Mouse (Mus musculus) forebrain, embryonic 15.5 days (tissue): ENCODE results near the gene Efemp1. TPM values are rescaled to one million over a fixed set of nuclear protein-coding genes. Genes with fewer than 3 reads are reported as not detected.

Source experiments
- ATAC-seq: fragments of 200-750 bp; cut with Nextera tagmentation; replicated peaks from 2 replicates; pipeline ENCODE4 v1.8.0; 2017; ENCODE audit warnings: mild to moderate bottlenecking, moderate TSS enrichment, moderate library complexity
- H3K27ac ChIP-seq: fragments of 300-500 bp; sonication (generic); replicated peaks from 2 replicates; pipeline ENCODE4 v1.5.1; 2015; ENCODE audit warnings: mild to moderate bottlenecking, inconsistent platforms
- H3K27me3 ChIP-seq: fragments of 300-500 bp; sonication (generic); 2 replicates; pipeline ENCODE4 v1.6.1; 2015; ENCODE audit warnings: inconsistent platforms
- H3K36me3 ChIP-seq: fragments of 300-500 bp; sonication (generic); 2 replicates; pipeline ENCODE4 v1.6.1; 2015; ENCODE audit warnings: mild to moderate bottlenecking, inconsistent platforms
- H3K4me1 ChIP-seq: fragments of 300-500 bp; sonication (generic); 2 replicates; pipeline ENCODE4 v1.6.1; 2015; ENCODE audit warnings: inconsistent platforms
- H3K4me2 ChIP-seq: fragments of 300-500 bp; sonication (generic); replicated peaks from 2 replicates; pipeline ENCODE4 v1.6.1; 2015; ENCODE audit warnings: mild to moderate bottlenecking, inconsistent platforms
- H3K4me3 ChIP-seq: fragments of 300-500 bp; sonication (generic); 2 replicates; pipeline ENCODE4 v1.5.1; 2015; ENCODE audit warnings: mild to moderate bottlenecking, inconsistent platforms
- H3K9ac ChIP-seq: fragments of 300-500 bp; sonication (generic); replicated peaks from 2 replicates; pipeline ENCODE4 v1.6.1; 2015; ENCODE audit warnings: mild to moderate bottlenecking, inconsistent platforms
- H3K9me3 ChIP-seq: fragments of 300-500 bp; sonication (generic); 2 replicates; pipeline ENCODE4 v1.6.1; 2016; ENCODE audit warnings: inconsistent platforms
- WGBS: fragments of 180-500 bp; shearing (Covaris S2); methylation state at CpG from one replicate; pipeline ENCODE4 v1.1.7; 2015; ENCODE audit warnings: mixed read lengths; 5-methylcytosine and 5-hydroxymethylcytosine counted together
- polyA plus RNA-seq: library from polyadenylated mRNA; unstranded; fragments of >200 nt; fragmentation: Nextera tagmentation; extraction: Ambion mirVana; gene quantifications from 2 replicates; pipeline ENCODE4 v1.2.1, GENCODE M21; 2015

Efemp1 gene
- polyA plus RNA-seq, 1 experiment from 2014 or later: 2.5 TPM

- H3K36me3 ChIP-seq: no peaks in the 10 kb centered on the region
- peak; percentile 43; the same call in 1 of the 2 replicates for ATAC-seq
- H3K4me1 ChIP-seq: no peaks in the 10 kb centered on the region
- WGBS: 56% methylated on average over 6 of the region's 6 CpGs
- H3K4me2 ChIP-seq: no peak overlapping the region
- no peak overlapping the region for H3K9ac ChIP-seq
- no peaks in the 10 kb centered on the region for H3K9me3 ChIP-seq
- no peak overlapping the region for H3K27ac ChIP-seq
- H3K4me3 ChIP-seq: no peak overlapping the region
- no peaks in the 10 kb centered on the region for H3K27me3 ChIP-seq
Observed at GRCm38 (mm10) chr11:28954673-28955304, 101.8 kb downstream of the Efemp1 start.

- Histone ChIP-seq H3K9me3 (no peaks in the 10 kb centered on the region), H3K4me1 (no peaks in the 10 kb centered on the region), H3K4me2 (no peak overlapping the region), H3K9ac (no peak overlapping the region), H3K36me3 (no peaks in the 10 kb centered on the region), H3K27ac (no peak overlapping the region), H3K27me3 (no peaks in the 10 kb centered on the region), H3K4me3 (no peak overlapping the region)
- ATAC-seq: no peak
Observed at GRCm38 (mm10) chr11:28955305-28955701, 102.3 kb downstream of the Efemp1 start.

- H3K4me3 ChIP-seq: no peak overlapping the region
- H3K27ac ChIP-seq: no peak overlapping the region
Observed at GRCm38 (mm10) chr11:28961381-28961780, 108.4 kb downstream of the Efemp1 start.

More at GRCm38 (mm10) chr11:28961381-28961780, 108.4 kb downstream of the Efemp1 start:
- H3K4me2 ChIP-seq: no peak overlapping the region
- no peaks in the 10 kb centered on the region for H3K36me3 ChIP-seq
- no peak overlapping the region for H3K9ac ChIP-seq
- no peaks in the 10 kb centered on the region for H3K4me1 ChIP-seq
- 62% methylated on average over 1 of the region's 1 CpGs for WGBS
- no peaks in the 10 kb centered on the region for H3K9me3 ChIP-seq
- no peaks in the 10 kb centered on the region for H3K27me3 ChIP-seq
- no peak for ATAC-seq
